Mouse (Mus musculus): ENCODE results near the gene Suv39h2. TPM values are rescaled to one million over a fixed set of nuclear protein-coding genes. Genes with fewer than 3 reads are reported as not detected.

Suv39h2 gene
- total RNA-seq (2021): under 1 TPM; 0.90 to 0.91 TPM
- long read RNA-seq, experiment 1, full-length matches to known transcripts: 3 of 3 reads
- long read RNA-seq, experiment 1, partial matches to known transcripts: 0 of 3 reads
- long read RNA-seq, experiment 1, other reads (novel, unspliced or antisense): 0 of 3 reads
- long read RNA-seq, experiment 2: 0 reads

DNA sequence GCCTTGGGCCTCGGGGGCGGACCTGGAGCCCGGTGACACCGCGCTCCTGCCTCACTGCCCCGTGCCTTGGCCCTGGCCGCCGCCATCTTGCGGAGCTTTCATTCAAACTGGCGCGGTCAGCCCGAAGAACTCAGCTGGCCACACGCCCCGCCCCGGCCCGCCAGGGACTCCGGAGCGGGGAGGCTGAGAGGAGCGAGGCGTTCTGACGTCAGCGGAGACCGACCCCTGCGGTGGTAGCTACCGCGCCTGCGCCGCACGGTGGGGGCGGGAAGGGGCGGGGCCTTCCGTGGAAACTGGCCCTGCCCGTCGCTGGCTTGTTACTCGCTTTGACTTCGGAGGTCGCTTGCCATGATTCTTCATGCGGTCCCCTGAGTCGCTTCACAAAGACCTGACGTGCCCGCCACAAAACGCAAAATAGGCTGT is at the start of gene Suv39h2:
TSS of gene Suv39h2 (minus strand) at position 171 of the 423 bp plus-strand sequence.
- peak; percentile 96 for DNase-seq (ENCODE audit: low spot score)

- no peak for DNase-seq (ENCODE audit: low spot score)
Measured at GRCm38 (mm10) chr2:3522558-3522957, 47.7 kb upstream of the Suv39h2 start.

- peak; percentile 97 for DNase-seq (ENCODE audit: low spot score)
Measured at GRCm38 (mm10) chr2:3512552-3513454, 38.0 kb upstream of the Suv39h2 start, which contains the start of the genes Gm45902, Hspa14 and Cdnf. TSS of gene Gm45902 (minus strand) at chr2:3512790. TSS of gene Hspa14 (minus strand) at chr2:3512814. TSS of gene Cdnf (plus strand) at chr2:3513030.

DNA sequence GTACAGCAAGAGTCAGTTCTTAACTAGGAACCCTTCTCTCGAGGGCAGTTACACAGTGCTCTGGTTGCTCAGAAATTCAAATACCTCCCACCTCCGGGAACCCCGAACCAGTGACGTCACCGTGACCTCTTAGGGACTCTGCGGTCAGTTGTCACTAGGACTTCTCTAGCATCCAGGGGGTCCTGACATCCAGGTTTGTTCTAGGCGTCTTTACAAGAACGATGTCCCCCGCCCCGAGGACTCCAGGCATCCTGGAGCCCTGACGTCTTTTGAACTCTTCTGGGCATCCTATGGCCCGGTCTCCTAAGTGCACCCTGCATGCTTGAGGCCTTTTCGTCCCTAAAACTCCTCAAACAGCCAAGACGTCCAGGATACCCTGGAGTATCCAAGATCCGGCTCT is 37.2 kb upstream of the Suv39h2 start:
- no peak for DNase-seq (ENCODE audit: low spot score)

GRCm38 (mm10) chr2:3500886-3501285 is 26.1 kb upstream of the Suv39h2 start:
- DNase-seq (ENCODE audit: low spot score): no peak

DNA sequence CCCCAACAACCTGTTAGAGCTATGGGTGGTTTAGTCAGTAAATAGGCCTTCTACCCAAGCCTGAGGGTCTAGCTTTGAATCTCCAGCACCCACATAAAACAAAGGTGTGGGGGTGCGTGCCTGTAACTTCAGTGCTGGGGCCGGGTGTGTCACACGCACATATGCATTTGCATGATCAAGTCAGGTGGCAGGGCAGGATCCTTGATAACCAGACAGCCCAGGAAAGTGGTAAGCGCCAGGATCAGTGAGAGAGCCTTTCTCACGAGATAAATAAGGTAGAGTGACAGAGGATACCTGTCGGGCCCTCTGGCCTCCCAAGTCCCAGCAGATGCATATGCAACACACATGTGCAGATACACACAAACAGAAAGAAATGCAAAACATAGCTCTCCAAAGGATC is 24.7 kb upstream of the Suv39h2 start:
- DNase-seq (ENCODE audit: low spot score): no peak

DNA sequence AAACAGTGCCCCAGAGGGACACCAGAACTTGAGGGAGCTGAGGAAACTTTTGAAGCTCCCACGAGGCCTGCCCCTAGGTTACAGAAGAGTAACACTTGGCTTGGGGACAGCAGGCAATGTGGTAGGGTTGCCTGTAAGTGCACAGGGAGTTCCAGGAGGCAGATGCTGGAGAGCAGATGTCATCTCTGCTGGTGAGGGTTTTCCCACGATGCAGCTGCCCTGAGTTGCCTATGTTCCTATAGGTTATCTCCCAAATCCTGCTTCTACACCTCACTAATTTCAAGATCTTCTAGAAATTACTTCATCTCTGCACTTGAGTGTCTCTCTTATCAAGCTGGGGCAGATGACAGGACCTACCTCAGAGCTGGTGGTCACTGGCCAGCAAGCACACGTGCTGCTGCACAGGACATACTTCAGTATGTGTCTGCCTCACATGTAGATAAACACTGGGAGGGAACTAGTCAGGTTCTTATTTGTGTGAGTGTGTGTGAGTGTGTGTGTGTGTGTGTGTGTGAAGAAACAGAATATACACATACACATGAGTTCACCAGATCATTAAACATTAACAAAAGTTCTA is 19.1 kb upstream of the Suv39h2 start:
- DNase-seq (ENCODE audit: low spot score): no peak

DNA sequence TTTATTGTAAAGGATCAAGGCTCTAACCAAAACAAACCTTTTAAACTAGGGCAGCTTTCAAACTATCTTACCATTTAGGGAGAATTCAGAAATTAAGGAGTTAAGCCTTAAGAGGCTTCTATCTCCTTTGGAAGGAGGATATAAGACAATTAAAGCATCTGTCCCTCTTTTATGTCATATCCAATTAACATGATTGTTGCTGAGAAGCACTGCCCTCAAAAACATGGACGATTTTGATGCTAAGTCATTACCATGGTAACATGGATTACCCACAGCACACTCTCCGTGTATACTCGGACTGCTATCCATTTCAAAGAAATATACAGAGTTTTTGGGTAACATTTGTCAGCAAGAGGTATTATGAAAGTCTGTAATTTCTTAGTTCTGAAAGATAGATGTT is 15.0 kb upstream of the Suv39h2 start:
- DNase-seq (ENCODE audit: low spot score): no peak

GRCm38 (mm10) chr2:3480239-3480638 is 5.4 kb upstream of the Suv39h2 start:
- no peak for DNase-seq (ENCODE audit: low spot score)

DNA sequence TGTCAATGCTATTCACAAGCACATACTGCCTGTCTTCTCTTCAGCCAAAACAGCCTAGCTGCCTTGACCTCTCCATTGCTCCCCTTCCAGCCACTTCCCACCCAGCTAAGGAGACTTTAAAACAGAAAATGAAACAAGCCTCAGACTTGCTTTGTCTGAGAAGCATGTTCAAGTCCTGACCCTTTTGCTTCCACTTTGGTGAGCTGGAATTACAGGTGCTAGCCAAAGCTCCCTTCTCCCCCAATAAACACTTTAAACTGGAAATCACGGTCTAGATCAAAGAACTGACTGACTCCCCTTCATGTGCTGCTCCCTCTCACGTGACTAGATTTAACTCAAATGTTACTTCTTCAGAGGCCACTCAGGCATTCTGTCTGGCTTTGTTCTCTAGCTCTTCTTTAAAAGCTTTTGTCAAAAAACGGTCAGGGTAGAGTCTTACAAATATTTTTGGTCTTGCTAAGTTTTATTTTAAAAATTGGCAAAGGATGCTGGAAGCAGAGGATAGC is 968 bp upstream of the Suv39h2 start:
- DNase-seq (ENCODE audit: low spot score): no peak

- peak; percentile 16 for DNase-seq (ENCODE audit: low spot score)
Measured at GRCm38 (mm10) chr2:3474361-3474805, 448 bp downstream of the Suv39h2 start.

DNA sequence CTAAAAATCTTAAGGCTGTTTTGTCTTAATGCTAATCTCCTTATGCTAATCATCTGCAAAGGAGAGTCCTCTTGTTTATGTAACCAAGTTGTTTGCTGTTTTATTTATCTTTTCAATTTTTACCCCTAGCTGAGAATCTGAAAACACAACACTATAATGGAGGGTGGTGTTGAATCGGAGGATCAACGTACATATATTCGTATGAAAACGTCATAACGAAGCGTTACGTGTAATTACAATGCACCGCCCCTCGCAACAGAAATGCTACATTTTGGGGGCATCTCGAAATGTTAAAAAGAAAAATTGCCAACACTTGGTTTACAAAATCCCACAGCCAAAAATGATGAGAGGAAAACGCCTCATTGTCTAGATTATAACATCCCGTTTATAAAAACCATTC is 940 bp downstream of the Suv39h2 start:
- no peak for DNase-seq (ENCODE audit: low spot score)

GRCm38 (mm10) chr2:3456590-3456989 is 18.2 kb downstream of the Suv39h2 start:
- DNase-seq (ENCODE audit: low spot score): no peak

DNA sequence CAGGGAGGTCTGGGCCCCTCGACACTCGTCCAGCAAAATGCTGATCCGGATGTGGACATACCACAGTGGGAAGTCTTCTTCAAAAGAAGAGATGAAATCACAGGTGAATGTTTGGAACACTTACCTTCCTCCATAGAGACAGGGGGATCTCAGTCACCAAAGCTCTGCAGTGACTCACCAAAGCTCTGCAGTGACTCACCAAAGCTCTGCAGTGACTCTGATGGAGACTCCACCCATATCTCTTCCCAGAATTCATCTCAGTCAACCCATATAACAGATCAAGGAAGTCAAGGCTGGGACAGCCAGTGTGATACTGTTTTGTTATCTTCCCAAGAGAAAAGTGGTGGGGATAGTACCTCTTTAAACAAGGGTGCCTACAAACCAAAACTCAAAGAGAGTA is 21.7 kb downstream of the Suv39h2 start:
- no peak for DNase-seq (ENCODE audit: low spot score)

DNA sequence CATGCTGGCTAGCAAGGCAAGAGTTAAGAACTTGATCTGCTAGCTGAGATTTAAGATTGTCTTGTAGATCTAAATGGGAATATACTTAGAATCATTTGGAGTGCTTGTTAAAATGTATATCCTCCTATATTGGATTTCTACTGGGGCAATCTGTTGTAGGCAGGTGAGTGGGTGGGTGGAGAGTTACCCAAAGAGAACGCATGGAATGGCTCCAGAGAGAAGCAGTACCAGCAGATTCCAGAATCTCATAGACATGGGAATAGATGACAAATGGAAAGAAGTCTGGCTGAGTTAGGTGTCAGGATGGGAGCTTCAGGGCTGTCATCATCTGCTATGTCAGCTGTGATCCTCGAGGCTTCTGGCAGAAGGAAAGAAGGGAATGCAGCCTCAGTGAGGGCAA is 25.4 kb downstream of the Suv39h2 start:
- DNase-seq (ENCODE audit: low spot score): no peak

- no peak for DNase-seq (ENCODE audit: low spot score)
Measured at GRCm38 (mm10) chr2:3445984-3446383, 28.8 kb downstream of the Suv39h2 start.

DNA sequence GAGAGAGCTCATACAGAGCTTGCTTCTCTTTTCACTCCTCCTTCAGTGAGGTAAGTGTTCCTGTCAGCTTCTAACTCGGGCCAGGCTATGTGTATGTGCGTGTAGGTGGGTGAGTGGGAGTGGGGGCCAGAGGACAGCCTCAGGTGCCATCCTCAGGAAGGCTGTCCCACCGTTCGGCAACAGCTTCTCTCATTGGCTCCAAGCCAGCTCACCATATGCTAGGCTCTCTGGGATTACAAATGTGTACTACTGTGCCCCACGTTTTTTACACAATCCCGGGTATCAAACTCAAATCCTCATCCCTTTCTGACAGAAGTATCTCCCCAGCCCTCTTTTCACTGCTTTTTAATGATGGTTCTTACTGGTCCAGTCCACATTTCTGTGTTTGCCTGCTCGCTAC is 30.6 kb downstream of the Suv39h2 start:
- no peak for DNase-seq (ENCODE audit: low spot score)

- DNase-seq (ENCODE audit: low spot score): no peak
Measured at GRCm38 (mm10) chr2:3437956-3438355, 36.9 kb downstream of the Suv39h2 start.

DNA sequence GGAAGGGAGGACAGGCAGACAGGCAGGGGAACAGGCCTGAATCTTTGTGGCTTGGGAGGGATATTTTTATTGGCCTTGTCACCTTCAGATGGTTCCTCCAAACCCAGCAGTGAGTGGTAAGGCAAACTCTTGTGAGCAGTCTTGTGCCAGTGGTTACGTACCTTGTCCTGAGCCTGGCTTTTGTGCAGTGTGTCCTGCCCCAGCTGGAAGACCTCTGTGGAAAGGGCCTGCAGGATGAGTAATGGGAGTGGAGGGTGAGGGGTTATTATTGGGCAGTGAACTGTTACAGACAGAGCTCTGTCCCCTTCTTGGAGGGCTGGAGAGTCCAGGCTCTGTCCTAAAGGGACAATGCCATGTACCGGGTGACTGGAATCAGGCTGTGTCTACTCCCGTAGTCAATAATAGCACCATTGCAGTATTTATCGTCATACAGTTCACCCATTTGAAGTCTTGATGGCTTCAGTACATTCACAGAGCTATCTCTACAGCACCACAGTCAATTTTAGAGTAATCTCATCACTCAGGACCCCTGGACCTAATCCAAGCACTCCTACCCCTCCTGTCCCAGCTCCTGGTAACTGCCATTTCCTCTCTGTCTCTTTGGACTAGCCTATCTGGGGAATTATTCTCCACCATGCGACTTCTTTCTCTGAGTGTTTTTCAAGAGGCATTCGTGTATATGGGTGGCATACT is 39.3 kb downstream of the Suv39h2 start:
- no peak for DNase-seq (ENCODE audit: low spot score)

GRCm38 (mm10) chr2:3430956-3431355 is 43.9 kb downstream of the Suv39h2 start:
- DNase-seq (ENCODE audit: low spot score): no peak

DNA sequence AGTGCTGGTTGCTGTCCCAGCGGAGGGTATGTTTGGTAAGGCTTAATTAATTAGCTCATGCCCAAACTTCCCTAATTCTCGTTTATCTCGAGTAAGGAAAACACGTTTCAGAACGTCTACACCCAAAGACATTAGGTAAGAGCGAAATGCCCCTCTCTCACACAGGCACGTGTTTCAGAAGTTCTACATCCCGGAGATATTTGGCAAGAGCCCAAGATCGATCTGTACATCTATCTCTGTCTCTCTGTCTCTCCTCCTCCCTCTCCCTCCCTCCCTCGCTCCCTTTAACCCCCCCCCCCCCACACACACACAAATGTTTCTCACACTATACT is 50.3 kb downstream of the Suv39h2 start:
- DNase-seq (ENCODE audit: low spot score): no peak
